Mouse (Mus musculus) mouse trophoblast stem cell (cell line): Measurements from ENCODE around the gene Tnfsf15.

Experiments
- in situ Hi-C, 2 experiments: fragments of 300-500 bp; cut with MseI, MboI; formaldehyde crosslinking; loops; 2 replicates in 1 of 2; 3 replicates in 1 of 2; pipeline ENCODE4 v1.15.1; 2025

Tnfsf15 gene

GRCm38 (mm10) chr4:63686157-63686556 lies 58.8 kb downstream of the Tnfsf15 start:
- in situ Hi-C loops: loop anchor here (10.0 to 25.0 kb wide), 3 partner anchors 159 to 801 kb away; no protein-coding TSS in a partner anchor

GRCm38 (mm10) chr4:63685253-63685525 lies 59.7 kb downstream of the Tnfsf15 start:
- in situ Hi-C loops: loop anchor here (10.0 to 25.0 kb wide), 3 partner anchors 160 to 802 kb away; no protein-coding TSS in a partner anchor

- in situ Hi-C loops: loop anchor here (10.0 to 25.0 kb wide), 3 partner anchors 160 to 803 kb away; no protein-coding TSS in a partner anchor
Observed at GRCm38 (mm10) chr4:63684412-63685252, 60.3 kb downstream of the Tnfsf15 start.

GRCm38 (mm10) chr4:63683716-63684115 lies 61.2 kb downstream of the Tnfsf15 start:
- in situ Hi-C loops: loop anchor here (10.0 to 25.0 kb wide), 3 partner anchors 161 to 804 kb away; no protein-coding TSS in a partner anchor

GRCm38 (mm10) chr4:63683056-63683455 lies 61.9 kb downstream of the Tnfsf15 start:
- in situ Hi-C loops: loop anchor here (10.0 to 25.0 kb wide), 3 partner anchors 162 to 804 kb away; no protein-coding TSS in a partner anchor

- in situ Hi-C loops: loop anchor here (10.0 to 25.0 kb wide), 3 partner anchors 162 to 805 kb away; no protein-coding TSS in a partner anchor
Observed at GRCm38 (mm10) chr4:63682441-63682840, 62.5 kb downstream of the Tnfsf15 start.

- in situ Hi-C loops: loop anchor here (10.0 to 25.0 kb wide), 3 partner anchors 163 to 806 kb away; no protein-coding TSS in a partner anchor
Observed at GRCm38 (mm10) chr4:63681557-63681956, 63.4 kb downstream of the Tnfsf15 start.
